Mouse (Mus musculus) cerebellum, adult 11-12 months (tissue): Measurements from ENCODE around the gene Gm21188.
"Not testable (repeated sequence)": the region's sequence is repeated elsewhere in the genome, so short reads cannot be mapped to it uniquely, and the experiment has no call there.

Experiments used
- DNase-seq: peaks from one replicate; pipeline ENCODE4 v3.0.0; 2022

The Gm21188 gene

DNA sequence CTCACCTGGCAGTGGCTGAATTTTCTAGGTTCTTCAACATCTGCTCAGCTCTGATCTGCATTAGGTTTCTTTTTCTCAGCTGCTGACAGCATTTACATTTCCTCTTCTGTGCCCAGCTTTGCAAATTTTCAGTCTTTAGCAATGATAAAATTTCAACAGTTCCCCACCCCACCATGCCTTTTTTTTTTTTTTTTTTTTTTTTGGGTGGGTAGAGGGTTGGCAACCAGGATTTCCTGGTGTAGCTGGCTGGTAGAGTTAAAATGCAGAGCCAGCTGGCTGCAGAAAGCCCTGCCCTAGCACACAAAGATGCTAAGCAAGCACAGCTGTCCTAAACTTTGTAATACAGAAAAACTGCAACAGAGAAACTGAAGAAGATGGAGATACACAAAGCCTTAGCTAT lies at the start of gene Gm21188:
TSS of gene Gm21188 (minus strand) at position 110 of the 400 bp plus-strand sequence.
- not testable (repeated sequence) for DNase-seq

DNA sequence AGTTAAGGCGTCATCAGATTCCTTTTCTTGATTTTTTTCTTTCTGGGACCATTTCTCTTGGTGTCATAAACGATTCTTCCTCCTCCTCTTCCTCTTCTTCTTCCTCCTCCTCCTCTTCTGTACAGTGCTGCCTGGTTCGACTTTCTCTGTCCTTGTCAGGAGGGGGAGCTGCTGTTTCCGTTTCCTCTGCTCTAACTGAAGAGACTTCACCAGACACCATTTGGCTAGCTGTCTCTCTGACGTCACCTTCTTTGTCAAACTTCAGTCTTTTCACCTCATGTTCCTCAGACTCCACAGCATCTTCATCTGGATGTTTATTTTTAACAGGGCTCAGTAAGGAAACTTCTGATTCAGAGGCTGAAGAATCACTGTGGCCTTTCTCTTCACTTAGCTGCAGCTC lies 47.3 kb upstream of the Gm21188 start:
- DNase-seq, result not testable (repeated sequence)

DNA sequence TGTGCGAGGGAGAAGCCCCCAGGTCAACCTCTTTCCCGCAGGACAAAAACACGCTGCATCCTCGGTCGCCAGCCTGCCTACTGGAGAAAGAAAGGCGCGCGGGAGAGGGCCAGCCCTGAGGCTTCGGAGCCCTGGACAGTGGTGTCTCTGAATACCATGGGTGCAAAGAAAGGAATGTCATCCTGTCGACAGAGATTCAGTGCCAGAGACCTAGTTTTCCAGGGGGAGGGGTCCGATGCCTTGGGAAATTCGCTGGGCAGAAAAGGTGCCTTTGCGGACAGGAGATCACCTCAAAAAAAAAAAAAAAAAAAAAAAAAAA lies 44.9 kb upstream of the Gm21188 start:
- not testable (repeated sequence) for DNase-seq

DNA sequence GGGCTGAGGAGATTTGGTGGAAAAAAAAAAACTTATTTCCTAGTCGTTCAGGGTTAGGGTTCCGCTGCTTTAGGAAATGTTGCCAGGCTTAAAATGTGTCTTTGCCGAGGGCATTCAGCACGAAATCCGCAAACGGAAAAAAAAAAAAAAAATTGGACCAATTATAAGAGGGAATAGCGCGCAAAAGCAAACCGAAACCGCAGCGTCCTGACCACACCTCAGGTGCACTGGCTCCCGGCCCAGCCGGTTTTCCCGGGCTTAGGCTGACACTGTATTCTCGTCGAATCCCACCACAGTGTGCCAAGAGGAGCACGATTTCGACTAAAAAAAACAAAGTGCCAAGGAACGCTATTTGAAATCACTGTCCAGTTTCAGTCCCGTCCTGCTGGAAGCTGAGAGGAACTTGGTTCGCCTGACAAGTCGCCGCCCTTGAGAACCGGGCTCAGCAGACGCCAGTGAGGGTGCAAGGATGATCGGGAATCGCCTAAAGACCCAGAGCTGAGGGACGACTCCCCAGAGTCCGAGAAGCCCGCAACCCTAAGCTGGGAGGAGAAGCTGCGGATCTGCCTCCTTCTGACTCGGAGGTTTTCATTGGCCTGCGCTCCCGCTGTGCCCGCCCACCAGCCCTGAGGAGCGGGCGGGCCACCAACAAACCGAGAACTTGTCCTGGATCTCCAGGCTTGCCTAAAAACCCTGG lies 44.4 kb upstream of the Gm21188 start:
- DNase-seq, result not testable (repeated sequence)

DNA sequence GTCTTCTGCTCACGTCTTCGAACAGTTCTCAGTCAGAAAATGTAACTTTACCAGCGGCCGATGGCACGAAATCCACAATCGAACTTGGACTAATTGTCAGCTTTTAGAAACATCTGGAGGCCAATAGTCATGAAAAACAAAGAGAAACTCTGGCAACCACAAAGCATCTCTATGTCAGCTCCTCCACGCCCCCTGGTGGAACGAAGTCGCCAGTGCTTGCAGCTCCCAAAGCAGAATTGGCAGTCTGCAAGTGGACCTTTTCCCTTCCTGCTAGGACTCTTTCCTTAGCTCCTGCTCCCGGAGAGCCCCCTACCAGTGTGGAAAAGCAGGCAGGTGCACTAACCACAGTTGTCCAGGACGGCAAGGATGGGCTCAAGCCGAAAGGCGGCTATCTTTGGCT lies 41.0 kb upstream of the Gm21188 start:
- not testable (repeated sequence) for DNase-seq

DNA sequence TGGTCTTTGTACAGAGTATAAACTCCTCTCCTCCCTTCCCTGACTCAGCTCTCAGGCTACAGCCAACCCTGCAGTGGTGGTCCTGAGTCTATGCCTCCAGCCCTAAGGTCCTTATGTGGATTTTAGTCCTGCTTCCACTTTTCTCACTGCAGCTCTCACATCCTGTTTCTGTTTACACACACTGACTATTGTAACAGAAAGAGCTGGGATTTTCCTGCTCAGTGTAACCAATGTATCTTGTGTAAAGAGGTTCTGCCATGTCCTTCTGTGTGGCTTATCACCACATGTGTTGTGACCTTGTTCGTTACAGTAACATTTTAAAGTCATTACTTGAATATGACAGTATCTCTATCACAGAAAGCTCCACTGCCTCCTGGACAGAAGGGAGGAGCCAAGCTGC lies 27.6 kb upstream of the Gm21188 start:
- not testable (repeated sequence) for DNase-seq

DNA sequence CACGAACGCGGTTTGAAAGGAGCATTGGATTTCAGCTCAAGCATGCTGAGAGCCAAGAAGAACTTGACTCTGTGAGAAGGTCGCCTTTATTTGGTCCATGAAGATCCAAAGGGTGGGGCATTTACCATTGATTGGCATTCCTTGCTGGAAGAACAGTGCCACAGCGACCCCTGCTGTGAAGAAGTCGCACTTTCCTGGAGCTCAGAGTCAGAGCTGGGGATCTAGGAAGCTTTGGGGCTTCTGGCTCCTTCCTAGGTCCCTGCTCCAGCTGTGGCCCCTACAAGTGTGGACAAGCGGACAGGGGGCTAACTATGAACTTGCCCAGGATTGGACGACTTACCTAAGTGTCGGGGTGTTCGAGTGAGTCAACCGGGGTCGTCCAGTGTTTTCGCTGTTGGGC lies 18.9 kb upstream of the Gm21188 start:
- not testable (repeated sequence) for DNase-seq

DNA sequence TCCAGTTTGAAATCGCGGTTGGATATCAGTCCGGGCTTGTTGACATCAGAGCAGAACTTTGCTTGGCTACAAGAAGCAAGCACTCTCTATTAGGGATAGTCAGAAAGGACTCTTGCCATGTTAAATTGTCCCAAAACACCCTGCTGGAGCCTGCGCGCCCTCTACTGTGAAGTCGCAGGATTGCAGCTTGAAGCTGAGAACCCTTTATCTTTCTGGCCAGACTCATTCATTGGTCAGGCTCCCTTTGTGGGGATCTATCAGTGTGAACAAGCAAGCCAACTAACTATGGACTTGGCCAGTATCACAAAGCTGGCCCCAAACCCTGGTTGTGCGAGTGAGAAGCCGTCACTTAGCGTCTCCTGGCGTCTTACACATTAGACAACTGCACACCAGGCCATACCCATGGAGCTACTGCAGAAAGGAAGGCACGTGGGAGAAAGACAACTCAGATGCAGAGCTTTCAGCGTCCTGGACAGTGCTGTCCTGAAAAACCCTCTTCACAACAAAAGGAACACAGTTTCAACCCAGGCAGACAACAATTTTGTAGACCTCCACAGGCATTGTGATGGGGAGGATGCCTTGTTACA lies 18.1 kb upstream of the Gm21188 start:
- not testable (repeated sequence) for DNase-seq

DNA sequence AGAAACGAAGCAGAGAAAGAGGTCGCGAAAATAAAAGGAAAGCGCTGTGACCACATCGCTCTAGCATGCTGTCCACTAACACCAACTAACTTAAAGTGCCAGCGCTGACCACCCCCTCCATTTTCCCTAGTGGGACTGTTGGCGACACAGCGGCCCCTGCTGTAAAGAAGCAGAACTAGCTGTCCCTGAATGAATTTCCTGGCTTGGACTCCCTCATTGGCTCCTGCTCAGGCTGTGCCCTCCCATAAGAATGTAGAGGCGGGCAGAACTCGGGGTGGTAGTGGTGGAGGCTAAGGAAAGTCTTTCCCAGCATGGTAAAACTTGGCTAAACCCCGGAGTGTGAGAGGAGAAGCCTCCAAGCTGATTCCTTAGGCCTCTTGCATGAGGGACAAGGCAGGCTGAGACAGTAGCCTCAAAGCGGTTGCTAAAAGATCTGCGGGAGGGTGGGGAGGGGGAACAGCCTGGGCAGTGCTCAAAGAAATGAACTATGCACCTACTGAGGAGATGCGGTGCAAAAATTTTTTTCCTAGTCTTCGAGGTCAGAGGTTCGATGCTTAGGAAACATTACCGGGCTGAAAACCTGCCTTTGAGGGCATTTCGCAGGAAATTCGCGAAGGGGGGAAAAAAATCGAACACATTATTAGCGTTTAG lies 11.6 kb upstream of the Gm21188 start:
- DNase-seq, result not testable (repeated sequence)

DNA sequence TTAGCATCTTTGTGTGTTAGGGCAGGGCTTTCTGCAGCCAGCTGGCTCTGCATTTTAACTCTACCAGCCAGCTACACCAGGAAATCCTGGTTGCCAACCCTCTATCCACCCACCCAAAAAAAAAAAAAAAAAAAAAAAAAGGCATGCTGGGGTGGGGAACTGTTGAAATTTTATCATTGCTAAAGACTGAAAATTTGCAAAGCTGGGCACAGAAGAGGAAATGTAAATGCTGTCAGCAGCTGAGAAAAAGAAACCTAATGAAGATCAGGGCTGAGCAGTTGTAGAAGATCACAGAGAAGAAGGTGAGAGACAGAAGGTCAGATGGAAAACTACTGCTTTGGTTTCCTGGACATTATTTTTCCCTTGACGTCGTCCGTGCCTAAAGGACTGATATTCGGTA lies 10.9 kb upstream of the Gm21188 start:
- not testable (repeated sequence) for DNase-seq

DNA sequence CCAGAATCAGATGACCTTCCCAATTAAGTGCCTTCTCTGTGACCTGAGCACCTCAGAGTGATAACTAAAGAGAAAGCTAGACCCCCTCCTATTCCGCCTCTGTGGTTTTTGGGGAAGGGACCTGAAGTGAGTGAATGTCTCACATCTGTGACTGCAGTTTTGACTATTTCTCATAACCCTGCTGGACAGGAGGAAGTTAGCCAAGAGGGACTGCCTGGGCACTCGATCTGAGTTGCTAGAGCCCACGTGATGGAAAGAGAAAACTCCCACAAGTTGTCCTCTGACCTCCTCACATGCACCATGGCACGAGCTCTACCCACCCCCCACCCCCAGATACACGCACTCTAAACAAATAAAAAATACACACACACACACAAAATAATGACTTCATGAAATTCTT lies 3.4 kb downstream of the Gm21188 start:
- not testable (repeated sequence) for DNase-seq

DNA sequence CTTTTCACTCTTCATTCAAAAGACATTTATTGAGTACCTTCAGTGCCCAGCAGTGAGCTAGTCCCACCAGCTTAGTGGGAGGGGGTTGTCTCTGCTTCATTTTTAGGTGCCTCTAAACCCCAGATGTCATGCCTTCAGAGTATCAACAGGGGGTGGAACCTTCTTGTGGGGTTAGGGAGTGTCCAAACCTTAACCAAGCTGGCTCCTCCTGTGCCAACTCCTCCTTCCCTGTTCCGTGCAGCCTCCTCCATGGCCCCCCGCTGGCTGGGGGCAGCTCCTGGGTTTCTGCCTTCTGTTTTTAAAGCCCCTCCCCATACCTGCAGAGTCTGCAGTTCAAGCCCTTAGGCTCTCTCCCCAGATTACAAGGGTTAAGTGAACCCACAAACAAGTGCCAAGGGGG lies 3.8 kb downstream of the Gm21188 start:
- not testable (repeated sequence) for DNase-seq

DNA sequence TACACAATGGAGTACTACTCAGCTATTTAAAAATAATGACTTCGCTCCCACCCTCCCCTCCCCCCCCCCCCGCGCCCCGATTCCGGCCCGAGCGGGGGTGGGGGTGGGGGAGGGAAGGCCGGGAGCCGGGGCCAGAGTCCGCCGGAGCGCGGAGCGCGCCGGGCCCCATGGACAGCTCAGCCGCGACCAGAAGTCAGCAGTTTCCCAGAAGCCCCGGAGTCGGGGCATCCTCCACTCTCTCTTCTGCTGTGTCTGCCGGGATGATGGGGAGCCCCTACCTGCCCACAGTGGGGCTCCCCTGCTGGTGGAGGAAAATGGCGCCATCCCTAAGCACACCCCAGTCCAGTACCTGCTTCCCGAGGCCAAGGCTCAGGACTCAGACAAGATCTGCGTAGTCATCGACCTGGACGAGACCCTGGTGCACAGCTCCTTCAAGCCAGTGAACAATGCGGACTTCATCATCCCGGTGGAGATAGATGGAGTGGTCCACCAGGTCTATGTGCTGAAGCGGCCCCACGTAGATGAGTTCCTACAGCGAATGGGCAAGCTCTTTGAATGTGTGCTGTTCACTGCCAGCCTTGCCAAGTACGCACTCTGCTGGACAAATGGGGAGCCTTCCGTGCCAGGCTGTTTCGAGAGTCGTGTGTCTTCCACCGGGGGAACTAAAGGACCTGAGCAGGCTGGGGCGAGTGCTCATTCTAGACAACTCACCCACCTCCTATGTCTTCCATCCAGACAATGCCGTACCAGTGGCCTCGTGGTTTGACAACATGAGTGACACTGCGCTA lies 5.4 kb downstream of the Gm21188 start:
- DNase-seq, result not testable (repeated sequence)

DNA sequence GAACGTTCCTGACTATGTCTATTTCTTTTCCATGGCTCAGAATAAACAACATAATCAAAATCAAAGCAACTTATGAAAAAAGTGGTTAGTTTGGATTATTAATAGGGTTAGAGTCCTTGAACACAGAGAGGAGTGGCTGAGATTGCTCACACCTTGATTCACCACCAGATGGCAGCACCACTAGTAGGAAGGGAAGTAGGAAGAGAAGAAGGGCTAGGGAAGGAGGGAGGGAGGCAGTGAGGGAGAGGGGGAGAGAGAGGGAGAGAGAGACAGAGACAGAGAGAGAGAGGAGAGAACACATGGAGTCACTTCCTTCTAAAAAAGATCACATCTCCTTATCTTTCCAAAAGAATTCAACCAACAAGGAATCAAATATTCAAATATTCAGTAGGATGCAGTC lies 10.8 kb downstream of the Gm21188 start:
- not testable (repeated sequence) for DNase-seq

DNA sequence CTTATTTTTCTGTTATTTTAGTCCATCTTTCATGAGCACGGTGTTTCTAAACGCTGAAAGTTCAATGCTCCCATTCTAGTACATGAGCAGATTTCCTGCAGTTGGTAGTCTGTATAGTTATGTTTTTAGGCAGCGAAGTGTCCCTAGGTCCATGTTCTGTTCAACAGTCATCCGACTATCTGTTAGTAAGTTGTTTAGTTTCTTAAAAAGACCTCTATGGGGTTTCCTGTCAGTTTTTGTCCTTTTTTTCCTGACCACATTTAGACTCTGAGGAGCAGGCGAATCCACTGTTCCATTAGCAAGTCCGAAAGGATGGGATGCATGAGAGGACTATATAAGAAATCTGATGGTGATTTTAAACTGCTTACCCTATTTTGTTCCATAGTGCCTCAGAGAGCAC lies 14.1 kb downstream of the Gm21188 start:
- DNase-seq, result not testable (repeated sequence)

DNA sequence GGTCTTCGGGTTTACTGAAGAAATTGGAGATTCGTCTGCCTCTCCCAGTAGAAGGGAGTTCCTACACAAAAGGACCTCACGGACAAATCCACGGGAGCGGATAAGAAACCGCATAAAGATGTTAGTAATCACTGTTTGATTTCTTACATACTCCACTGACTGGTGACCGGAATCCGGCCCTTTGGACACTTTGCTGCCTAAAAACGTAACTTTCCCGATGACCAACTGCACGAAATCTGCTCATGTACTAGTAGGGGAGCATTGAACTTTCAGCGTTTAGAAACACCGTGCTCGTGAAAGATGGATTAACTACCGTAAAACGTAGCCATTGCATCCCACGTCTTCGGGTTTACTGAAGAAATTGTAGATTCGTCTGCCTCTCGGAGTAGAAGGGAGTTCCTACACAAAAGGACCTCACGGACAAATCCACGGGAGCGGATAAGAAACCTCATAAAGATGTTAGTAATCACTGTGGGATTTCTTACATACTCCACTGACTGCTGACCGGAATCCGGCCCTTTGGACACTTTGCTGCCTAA lies 15.3 kb downstream of the Gm21188 start:
- DNase-seq, result not testable (repeated sequence)

DNA sequence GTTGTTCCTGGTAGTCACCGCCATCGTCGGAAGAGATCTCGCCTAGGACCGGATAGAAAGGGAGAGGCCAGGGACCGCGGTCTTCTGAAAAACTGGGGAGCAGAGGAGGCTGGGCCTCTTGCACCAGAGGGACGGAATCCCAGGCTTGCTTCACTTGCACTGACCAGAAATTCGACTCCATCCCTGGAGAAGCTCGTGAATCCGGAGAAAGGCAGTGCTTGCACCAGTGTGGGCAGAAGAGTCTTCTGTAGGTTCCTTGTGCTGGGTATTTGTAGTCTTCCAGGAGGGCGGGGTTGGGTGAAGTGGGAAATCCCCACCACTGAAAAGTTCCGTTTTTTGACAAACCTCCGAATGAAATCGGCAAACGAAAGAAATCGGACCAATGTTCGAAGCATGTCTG lies 16.8 kb downstream of the Gm21188 start:
- DNase-seq, result not testable (repeated sequence)

DNA sequence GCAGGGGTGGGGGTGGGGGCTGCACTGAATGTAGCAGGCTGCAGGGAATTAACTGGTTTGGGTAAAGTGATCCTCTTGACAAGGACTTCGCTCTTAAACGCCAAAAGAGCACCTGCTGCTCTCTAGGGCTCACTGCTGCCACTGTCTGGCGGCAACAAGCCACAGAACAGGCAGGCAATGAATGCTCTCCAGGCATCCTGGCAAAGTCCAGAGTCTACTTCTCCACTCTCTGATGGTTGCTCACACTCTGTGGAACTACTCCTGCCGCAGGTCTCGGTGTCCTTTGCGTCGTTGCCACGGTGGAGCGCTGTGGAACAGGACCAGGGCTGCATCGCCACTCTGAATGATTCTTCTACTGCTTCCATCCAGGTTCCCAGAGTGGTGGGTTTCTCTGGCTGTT lies 17.4 kb downstream of the Gm21188 start:
- not testable (repeated sequence) for DNase-seq

DNA sequence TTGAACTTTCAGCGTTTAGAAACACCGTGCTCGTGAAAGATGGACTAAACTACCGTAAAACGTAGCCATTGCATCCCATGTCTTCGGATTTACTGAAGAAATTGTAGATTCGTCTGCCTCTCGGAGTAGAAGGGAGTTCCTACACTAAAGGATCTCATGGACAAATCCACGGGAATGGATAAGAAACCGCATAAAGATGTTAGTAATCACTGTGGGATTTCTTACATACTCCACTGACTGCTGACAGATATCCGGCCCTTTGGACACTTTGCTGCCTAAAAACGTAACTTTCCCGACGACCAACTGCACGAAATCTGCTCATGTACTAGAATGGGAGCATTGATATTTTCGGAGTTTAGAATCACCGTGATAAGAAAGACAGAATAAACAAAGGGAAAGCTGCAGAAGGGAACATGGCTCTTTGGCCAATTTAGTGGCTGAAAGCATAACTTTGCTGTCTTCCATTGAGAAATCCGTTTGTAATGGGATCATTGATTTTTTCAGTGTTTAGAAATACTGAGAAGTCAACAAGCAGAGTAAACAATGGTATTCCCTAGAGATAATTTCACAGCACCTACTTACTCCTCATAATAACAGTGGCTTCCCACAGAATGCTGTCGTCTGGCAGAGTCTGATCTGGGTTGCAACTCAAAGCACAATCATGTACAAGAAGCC lies 18.3 kb downstream of the Gm21188 start:
- DNase-seq, result not testable (repeated sequence)

DNA sequence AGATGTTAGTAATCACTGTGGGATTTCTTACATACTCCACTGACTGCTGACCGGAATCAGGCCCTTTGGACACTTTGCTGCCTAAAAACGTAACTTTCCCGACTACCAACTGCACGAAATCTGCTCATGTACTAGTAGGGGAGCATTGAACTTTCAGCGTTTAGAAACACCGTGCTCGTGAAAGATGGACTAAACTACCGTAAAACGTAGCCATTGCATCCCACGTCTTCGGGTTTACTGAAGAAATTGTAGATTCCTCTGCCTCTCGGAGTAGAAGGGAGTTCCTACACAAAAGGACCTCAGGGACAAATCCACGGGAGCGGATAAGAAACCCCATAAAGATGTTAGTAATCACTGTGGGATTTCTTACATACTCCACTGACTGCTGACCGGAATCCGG lies 20.3 kb downstream of the Gm21188 start:
- DNase-seq, result not testable (repeated sequence)

DNA sequence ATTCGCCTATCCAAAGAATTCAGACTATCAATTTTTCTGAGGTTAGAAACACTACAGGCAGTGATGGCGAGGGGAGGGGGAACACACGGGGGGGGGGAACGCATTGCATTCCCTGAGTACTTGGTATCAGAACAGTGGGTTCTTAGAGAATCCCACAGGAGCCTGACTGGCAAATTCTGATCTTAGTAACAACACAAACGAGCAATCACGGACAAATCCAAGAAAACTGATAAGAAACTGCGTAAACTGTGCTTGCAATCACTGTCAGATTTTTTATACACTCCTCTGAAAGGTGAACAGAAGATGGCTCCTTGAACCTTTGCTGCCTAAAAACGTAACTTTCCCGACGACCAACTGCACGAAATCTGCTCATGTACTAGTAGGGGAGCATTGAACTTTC lies 24.6 kb downstream of the Gm21188 start:
- DNase-seq, result not testable (repeated sequence)

DNA sequence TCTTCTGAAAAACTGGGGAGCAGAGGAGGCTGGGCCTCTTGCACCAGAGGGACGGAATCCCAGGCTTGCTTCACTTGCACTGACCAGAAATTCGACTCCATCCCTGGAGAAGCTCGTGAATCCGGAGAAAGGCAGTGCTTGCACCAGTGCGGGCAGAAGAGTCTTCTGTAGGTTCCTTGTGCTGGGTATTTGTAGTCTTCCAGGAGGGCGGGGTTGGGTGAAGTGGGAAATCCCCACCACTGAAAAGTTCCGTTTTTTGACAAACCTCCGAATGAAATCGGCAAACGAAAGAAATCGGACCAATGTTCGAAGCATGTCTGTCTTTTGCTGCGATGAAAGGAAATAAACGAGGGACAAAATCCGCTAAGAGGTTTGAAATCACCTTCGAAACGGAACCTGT lies 25.1 kb downstream of the Gm21188 start, which contains the start of gene Gm36079:
TSS of gene Gm36079 (minus strand) at position 101 of the 400 bp plus-strand sequence.
- DNase-seq, result not testable (repeated sequence)
